Mouse (Mus musculus): ENCODE measurements around the gene Habp2. TPM values are rescaled to one million over a fixed set of nuclear protein-coding genes. Genes with fewer than 3 reads are reported as not detected.
A peak's percentile ranks its signal among the peaks of the same experiment; 100 is the strongest.
"Not testable (repeated sequence)": the region's sequence is repeated elsewhere in the genome, so short reads cannot be mapped to it uniquely, and the experiment has no call there.

Gene Habp2
- polyA plus RNA-seq, 1 experiment from 2014 or later = not detected

- no peaks in the 10 kb centered on the region for H3K27me3 ChIP-seq
- no peak for ATAC-seq (replicated peaks)
- WGBS = 76% methylated on average over 3 of the region's 3 CpGs
- H3K4me3 ChIP-seq = no peak overlapping the region
- H3K4me2 ChIP-seq (replicated peaks) = no peak overlapping the region
- H3K9me3 ChIP-seq = no peaks in the 10 kb centered on the region
- H3K36me3 ChIP-seq = no peaks in the 10 kb centered on the region
- no peak overlapping the region for H3K27ac ChIP-seq (replicated peaks)
- peaks cover 31% of the 10 kb centered on the region for H3K4me1 ChIP-seq
- no peak overlapping the region for H3K9ac ChIP-seq (replicated peaks)
These were observed 59.1 kb downstream of the Habp2 start for GRCm38 (mm10) chr19:56346016-56346415.

- peak overlapping the region; percentile 16; the same call in 1 of the 2 replicates for H3K4me2 ChIP-seq (replicated peaks)
- no peak overlapping the region for H3K27ac ChIP-seq (replicated peaks)
- ATAC-seq (replicated peaks) = no peak
- no peaks in the 10 kb centered on the region for H3K9me3 ChIP-seq
- H3K36me3 ChIP-seq = no peaks in the 10 kb centered on the region
- H3K4me1 ChIP-seq = peaks cover 31% of the 10 kb centered on the region
- H3K4me3 ChIP-seq = no peak overlapping the region
- H3K9ac ChIP-seq (replicated peaks) = no peak overlapping the region
- H3K27me3 ChIP-seq = no peaks in the 10 kb centered on the region
- WGBS = 19% methylated on average over 13 of the region's 13 CpGs
These were observed 59.8 kb downstream of the Habp2 start for GRCm38 (mm10) chr19:56346750-56347149.

GRCm38 (mm10) chr19:56349295-56349694 lies 62.4 kb downstream of the Habp2 start:
- H3K27ac ChIP-seq (replicated peaks) = no peak overlapping the region
- H3K9me3 ChIP-seq = no peaks in the 10 kb centered on the region
- H3K4me2 ChIP-seq (replicated peaks) = no peak overlapping the region
- peaks cover 17% of the 10 kb centered on the region for H3K4me1 ChIP-seq
- H3K4me3 ChIP-seq = no peak overlapping the region
- H3K36me3 ChIP-seq = no peaks in the 10 kb centered on the region
- ATAC-seq (replicated peaks) = no peak
- 40% methylated on average over 6 of the region's 6 CpGs for WGBS
- no peak overlapping the region for H3K9ac ChIP-seq (replicated peaks)
- H3K27me3 ChIP-seq = no peaks in the 10 kb centered on the region

GRCm38 (mm10) chr19:56353689-56354088 lies 66.8 kb downstream of the Habp2 start:
- Histone ChIP-seq H3K36me3 (no peaks in the 10 kb centered on the region), H3K4me2 (replicated peaks) (no peak overlapping the region), H3K4me3 (no peak overlapping the region), H3K27ac (replicated peaks) (no peak overlapping the region), H3K9ac (replicated peaks) (no peak overlapping the region), H3K27me3 (no peaks in the 10 kb centered on the region), H3K4me1 (peaks cover 14% of the 10 kb centered on the region), H3K9me3 (no peaks in the 10 kb centered on the region)
- 87% methylated on average over 10 of the region's 10 CpGs for WGBS
- ATAC-seq (replicated peaks) = no peak

- no peak overlapping the region for H3K9ac ChIP-seq (replicated peaks)
- H3K4me3 ChIP-seq = no peak overlapping the region
- H3K27me3 ChIP-seq = no peaks in the 10 kb centered on the region
- H3K4me1 ChIP-seq = peaks cover 7% of the 10 kb centered on the region
- ATAC-seq (replicated peaks) = no peak
- no peaks in the 10 kb centered on the region for H3K36me3 ChIP-seq
- no peak overlapping the region for H3K27ac ChIP-seq (replicated peaks)
- no peak overlapping the region for H3K4me2 ChIP-seq (replicated peaks)
- 92% methylated on average over 12 of the region's 12 CpGs for WGBS
- no peaks in the 10 kb centered on the region for H3K9me3 ChIP-seq
These were observed 68.3 kb downstream of the Habp2 start for GRCm38 (mm10) chr19:56355201-56355600.

- no peak for ATAC-seq (replicated peaks)
- H3K9me3 ChIP-seq = no peaks in the 10 kb centered on the region
- no peak overlapping the region for H3K27ac ChIP-seq (replicated peaks)
- H3K4me1 ChIP-seq = peaks cover 7% of the 10 kb centered on the region
- H3K4me2 ChIP-seq (replicated peaks) = 0 out of 2 replicates have a peak overlapping the region, but pooled peaks have one; percentile 8
- no peak overlapping the region for H3K4me3 ChIP-seq
- no peak overlapping the region for H3K9ac ChIP-seq (replicated peaks)
- no peaks in the 10 kb centered on the region for H3K27me3 ChIP-seq
- no peaks in the 10 kb centered on the region for H3K36me3 ChIP-seq
- 21% methylated on average over 17 of the region's 17 CpGs for WGBS
These were observed 69.8 kb downstream of the Habp2 start for GRCm38 (mm10) chr19:56356480-56357373.

- H3K4me1 ChIP-seq; H3K4me3 ChIP-seq; H3K27me3 ChIP-seq; ATAC-seq (replicated peaks); H3K9me3 ChIP-seq; H3K27ac ChIP-seq (replicated peaks); H3K9ac ChIP-seq (replicated peaks); H3K4me2 ChIP-seq (replicated peaks); H3K36me3 ChIP-seq: not testable (repeated sequence)
- 73% methylated on average over 2 of the region's 2 CpGs for WGBS
These were observed 70.4 kb downstream of the Habp2 start for GRCm38 (mm10) chr19:56357374-56357708.

GRCm38 (mm10) chr19:56358890-56359289 lies 72.0 kb downstream of the Habp2 start:
- Histone ChIP-seq H3K27me3 (no peaks in the 10 kb centered on the region), H3K9me3 (no peaks in the 10 kb centered on the region), H3K36me3 (no peaks in the 10 kb centered on the region), H3K4me1 (peaks cover 7% of the 10 kb centered on the region), H3K4me3 (no peak overlapping the region), H3K4me2 (replicated peaks) (no peak overlapping the region), H3K9ac (replicated peaks) (no peak overlapping the region), H3K27ac (replicated peaks) (no peak overlapping the region)
- WGBS = 75% methylated on average over 2 of the region's 2 CpGs
- ATAC-seq (replicated peaks) = no peak

- 55% methylated on average over 15 of the region's 15 CpGs for WGBS
These were observed 77.0 kb downstream of the Habp2 start for GRCm38 (mm10) chr19:56363721-56364460.

GRCm38 (mm10) chr19:56364563-56364962 lies 77.6 kb downstream of the Habp2 start:
- Histone ChIP-seq H3K27me3 (no peaks in the 10 kb centered on the region), H3K36me3 (no peaks in the 10 kb centered on the region), H3K4me3 (no peak overlapping the region), H3K9me3 (no peaks in the 10 kb centered on the region), H3K9ac (replicated peaks) (no peak overlapping the region), H3K4me2 (replicated peaks) (no peak overlapping the region), H3K4me1 (no peaks in the 10 kb centered on the region), H3K27ac (replicated peaks) (no peak overlapping the region)
- ATAC-seq (replicated peaks) = no peak
- 78% methylated on average over 8 of the region's 8 CpGs for WGBS

More at GRCm38 (mm10) chr19:56363721-56364460, 77.0 kb downstream of the Habp2 start:
- Histone ChIP-seq H3K9me3 (no peaks in the 10 kb centered on the region), H3K36me3 (no peaks in the 10 kb centered on the region), H3K4me1 (no peaks in the 10 kb centered on the region), H3K4me3 (no peak overlapping the region), H3K27ac (replicated peaks) (no peak overlapping the region), H3K4me2 (replicated peaks) (no peak overlapping the region), H3K27me3 (no peaks in the 10 kb centered on the region), H3K9ac (replicated peaks) (no peak overlapping the region)
- no peak for ATAC-seq (replicated peaks)

GRCm38 (mm10) chr19:56366168-56366567 lies 79.2 kb downstream of the Habp2 start:
- no peaks in the 10 kb centered on the region for H3K9me3 ChIP-seq
- WGBS = 84% methylated on average over 11 of the region's 11 CpGs
- no peak overlapping the region for H3K4me2 ChIP-seq (replicated peaks)
- no peak for ATAC-seq (replicated peaks)
- H3K27ac ChIP-seq (replicated peaks) = no peak overlapping the region
- H3K9ac ChIP-seq (replicated peaks) = no peak overlapping the region
- H3K36me3 ChIP-seq = no peaks in the 10 kb centered on the region
- no peaks in the 10 kb centered on the region for H3K4me1 ChIP-seq
- H3K27me3 ChIP-seq = no peaks in the 10 kb centered on the region
- H3K4me3 ChIP-seq = no peak overlapping the region

- Histone ChIP-seq H3K36me3 (no peaks in the 10 kb centered on the region), H3K9me3 (no peaks in the 10 kb centered on the region), H3K4me1 (no peaks in the 10 kb centered on the region), H3K9ac (replicated peaks) (no peak overlapping the region), H3K4me2 (replicated peaks) (no peak overlapping the region), H3K27ac (replicated peaks) (no peak overlapping the region), H3K27me3 (no peaks in the 10 kb centered on the region), H3K4me3 (no peak overlapping the region)
- ATAC-seq (replicated peaks) = no peak
- 84% methylated on average over 9 of the region's 9 CpGs for WGBS
These were observed 79.7 kb downstream of the Habp2 start for GRCm38 (mm10) chr19:56366625-56367024.
